Mouse (Mus musculus): Measurements from ENCODE around the gene Cdk6.
"Not testable (repeated sequence)": the region's sequence is repeated elsewhere in the genome, so short reads cannot be mapped to it uniquely, and the experiment has no call there.

Gene Cdk6

DNA sequence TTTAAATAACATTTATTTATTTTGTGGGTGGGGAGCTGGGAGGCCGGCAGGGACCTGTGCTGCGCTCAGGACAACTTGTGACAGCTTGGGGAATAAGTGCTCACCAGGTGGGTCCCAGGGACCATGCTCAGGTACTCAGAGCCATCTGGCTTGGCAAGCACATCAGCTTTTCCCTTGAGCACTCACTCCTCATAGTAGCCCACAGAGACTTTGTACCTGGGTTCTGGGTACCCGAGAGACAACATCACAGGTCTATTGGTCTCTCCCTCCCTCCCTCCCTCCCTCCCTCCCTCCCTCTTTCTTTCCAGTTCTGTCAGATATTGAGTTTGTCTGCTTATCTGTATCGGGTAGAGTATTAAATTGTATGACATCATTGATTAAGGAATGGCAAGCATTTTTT is 38.0 kb downstream of the Cdk6 start:
- DNase-seq (ENCODE audit: low spot score), result no peak

DNA sequence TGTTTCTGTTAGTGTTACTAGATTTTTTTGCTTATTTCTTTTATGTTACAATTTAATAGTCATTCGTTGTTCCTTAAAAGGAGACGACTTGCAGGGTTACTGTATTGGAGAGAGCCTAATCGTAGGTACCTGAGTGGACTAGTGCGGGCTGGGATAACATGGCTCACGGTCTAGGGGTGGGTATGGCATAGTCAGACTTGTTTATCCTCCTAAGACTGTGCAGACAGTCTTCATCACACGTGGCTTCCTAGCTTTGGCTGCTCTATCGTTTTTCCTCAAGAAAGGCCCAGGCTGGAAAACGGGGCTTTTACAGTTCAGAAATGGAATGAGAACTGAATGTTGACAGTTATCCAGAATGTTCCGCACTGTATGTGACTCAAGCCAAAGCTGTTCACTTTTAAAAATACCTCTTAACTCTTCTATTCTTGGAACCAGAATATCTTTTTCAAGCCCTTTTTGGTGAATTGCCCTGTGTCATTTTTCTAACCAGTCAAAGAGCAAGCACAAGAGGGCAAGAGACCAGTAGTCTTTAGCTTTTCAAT is 39.5 kb downstream of the Cdk6 start:
- DNase-seq (ENCODE audit: low spot score), result no peak

DNA sequence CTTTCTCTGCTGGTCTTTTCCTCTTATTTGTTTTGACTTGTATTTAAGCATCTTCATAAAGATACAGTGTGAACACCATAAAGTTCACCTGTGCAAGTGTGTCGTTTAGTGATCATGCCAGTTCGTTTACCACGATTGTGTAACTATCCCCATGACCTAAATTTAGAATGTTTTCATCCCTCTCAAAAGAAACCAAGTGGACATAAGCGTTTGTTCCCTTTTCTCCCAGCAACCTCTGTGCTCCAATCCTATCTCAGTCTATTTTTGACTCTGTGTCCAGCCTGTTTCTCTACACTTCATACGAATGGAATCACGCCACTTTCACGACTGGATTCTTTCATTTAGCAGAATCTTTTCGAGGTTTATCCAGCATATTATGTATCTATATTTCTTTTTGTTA is 40.5 kb downstream of the Cdk6 start:
- DNase-seq (ENCODE audit: low spot score), result no peak

DNA sequence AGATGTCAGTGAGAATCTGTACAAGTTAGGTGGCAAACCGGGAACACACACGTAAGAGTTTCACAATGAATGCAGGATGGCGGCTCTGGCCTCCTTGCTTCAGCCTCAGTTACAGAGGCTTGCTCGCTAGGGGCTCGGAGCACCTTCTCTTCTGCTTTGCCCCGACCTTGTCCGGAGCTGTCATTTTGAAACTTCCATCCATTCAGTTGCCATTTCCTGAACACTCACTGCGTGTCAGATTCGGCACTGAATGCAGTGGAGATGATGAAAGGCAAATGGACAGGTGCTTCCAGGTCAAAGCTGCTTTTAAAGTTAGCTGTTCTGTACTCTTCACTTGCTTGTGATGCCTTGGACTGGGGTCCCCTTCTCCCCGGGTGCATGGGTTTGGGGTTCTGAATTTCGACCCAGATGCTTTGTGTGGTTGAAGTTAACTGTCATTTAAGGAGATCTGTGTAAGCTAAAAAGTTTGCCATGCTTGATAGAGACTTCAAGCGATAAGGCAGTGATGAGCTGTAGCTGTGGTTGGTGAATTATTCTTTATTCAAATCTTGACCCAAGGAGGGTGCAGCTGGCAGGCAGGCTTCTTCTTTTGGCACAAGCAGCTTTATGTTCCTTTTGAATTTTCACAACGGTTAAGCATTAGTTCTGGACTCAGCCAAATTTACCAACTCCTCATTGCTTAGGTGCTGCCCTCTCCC is 41.2 kb downstream of the Cdk6 start:
- DNase-seq (ENCODE audit: low spot score), result no peak

DNA sequence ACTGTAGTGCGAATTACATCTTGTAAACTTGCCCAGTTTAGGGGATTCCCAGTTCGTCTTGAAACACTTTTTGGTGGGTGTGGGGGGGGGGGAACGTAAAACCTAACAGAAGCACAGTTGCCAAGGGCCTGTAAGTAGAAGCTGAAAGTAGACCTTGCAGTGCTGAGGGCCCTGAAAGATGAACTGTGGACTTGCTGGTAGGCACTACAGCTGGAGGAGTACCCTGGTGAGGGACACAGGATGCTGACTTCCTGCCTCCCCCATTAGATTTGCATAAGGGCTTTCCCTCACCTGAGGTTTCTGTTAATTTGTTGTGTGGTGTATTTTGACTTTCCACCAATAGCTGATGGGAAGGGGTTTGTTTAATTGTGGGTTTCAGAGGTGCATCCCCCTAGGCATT is 42.3 kb downstream of the Cdk6 start:
- no peak for DNase-seq (ENCODE audit: low spot score)

- DNase-seq (ENCODE audit: low spot score), result no peak
Observed at GRCm38 (mm10) chr5:3385078-3385477, 43.8 kb downstream of the Cdk6 start.

DNA sequence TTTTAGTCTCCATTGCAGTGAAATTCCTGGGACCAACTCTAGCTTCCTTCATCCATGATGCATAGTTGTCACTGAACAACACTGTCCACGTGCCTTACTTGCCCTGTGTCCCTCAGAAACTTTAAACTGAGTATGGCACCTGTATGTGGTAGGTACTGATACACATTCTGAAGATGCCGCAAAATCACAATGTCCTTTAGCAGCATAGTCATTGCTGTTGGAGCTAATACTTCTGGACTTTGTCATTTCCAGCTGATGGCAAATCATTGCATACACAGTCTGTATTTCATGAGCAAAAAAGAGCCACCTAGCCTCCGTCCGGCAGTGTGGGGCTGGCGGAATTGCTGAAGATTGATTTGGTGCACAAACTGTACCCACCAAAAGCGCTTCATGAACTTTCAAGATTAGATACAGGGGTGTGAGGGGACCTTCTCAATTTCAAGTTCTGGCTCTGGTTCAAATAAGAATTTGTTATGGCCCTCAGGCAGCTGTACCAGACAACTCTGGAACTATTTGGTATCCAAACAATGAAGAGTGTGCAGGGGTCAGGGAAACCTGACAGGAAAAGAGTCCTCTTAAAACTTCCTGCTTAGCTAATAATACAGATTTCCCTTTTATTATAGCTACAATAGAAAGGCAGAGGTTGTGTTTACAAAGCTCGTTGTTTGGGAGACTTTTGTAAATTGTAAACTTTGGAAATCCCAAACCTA is 44.9 kb downstream of the Cdk6 start:
- DNase-seq (ENCODE audit: low spot score), result no peak

GRCm38 (mm10) chr5:3386731-3387087 is 45.4 kb downstream of the Cdk6 start:
- DNase-seq (ENCODE audit: low spot score), result no peak

DNA sequence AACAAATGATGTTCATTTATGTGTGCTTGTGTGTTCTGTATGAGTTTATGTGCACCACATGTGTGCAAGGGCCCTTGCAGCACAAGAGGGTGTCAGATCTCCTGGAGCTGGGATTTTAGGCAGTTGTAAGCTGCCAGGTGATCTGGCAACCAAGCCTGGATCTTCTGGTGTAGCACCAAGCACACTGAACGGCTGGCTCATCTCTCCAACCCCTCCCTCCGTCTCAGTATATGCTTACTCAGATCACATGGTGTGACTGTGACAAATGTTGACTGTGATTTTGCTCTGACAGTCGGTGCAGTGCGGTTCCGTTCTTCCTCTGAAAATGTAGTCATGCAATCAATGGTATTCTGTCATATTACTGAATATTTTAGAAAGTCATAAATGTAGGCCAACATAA is 45.9 kb downstream of the Cdk6 start:
- no peak for DNase-seq (ENCODE audit: low spot score)

DNA sequence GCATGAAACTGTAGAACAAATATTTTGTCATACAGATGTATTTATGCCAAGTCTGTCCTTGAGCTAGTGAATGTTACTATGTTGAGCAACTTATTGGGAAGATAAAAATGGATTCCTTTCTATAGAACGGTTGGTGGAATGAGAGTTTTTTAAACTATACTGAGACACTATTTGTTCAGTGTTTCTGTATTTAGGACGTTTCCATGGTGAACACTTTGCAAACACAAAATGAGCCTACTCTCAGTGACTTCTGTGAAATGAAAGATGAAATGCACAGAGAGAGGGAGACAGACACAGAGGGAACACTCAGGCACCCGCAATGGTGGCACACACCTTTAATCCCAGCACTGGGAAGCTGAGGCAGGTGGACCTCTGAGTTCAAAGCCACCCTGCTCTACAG is 51.6 kb downstream of the Cdk6 start:
- no peak for DNase-seq (ENCODE audit: low spot score)

- no peak for DNase-seq (ENCODE audit: low spot score)
Observed at GRCm38 (mm10) chr5:3394145-3394544, 52.9 kb downstream of the Cdk6 start.

DNA sequence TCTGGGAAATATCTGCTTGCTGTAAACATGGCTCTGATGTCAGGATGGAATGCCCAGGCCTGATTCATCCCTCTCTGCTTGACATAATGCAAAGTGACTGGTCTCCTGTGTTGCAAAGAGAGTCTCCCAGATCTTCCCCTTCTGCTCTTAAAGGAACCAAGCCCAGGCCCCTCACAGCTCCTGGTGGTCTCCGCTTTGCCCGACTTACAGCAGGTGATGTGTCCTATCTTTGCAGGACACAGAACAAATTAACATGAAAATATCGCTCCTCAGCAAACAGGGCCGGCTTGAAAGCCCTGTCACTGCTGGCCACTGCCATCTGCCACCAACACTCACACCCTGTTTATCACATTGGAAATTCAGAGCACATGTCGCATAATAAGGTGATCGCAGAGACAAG is 53.7 kb downstream of the Cdk6 start:
- no peak for DNase-seq (ENCODE audit: low spot score)

GRCm38 (mm10) chr5:3396214-3396613 is 54.9 kb downstream of the Cdk6 start:
- no peak for DNase-seq (ENCODE audit: low spot score)

- no peak for DNase-seq (ENCODE audit: low spot score)
Observed at GRCm38 (mm10) chr5:3396910-3397575, 55.8 kb downstream of the Cdk6 start.

DNA sequence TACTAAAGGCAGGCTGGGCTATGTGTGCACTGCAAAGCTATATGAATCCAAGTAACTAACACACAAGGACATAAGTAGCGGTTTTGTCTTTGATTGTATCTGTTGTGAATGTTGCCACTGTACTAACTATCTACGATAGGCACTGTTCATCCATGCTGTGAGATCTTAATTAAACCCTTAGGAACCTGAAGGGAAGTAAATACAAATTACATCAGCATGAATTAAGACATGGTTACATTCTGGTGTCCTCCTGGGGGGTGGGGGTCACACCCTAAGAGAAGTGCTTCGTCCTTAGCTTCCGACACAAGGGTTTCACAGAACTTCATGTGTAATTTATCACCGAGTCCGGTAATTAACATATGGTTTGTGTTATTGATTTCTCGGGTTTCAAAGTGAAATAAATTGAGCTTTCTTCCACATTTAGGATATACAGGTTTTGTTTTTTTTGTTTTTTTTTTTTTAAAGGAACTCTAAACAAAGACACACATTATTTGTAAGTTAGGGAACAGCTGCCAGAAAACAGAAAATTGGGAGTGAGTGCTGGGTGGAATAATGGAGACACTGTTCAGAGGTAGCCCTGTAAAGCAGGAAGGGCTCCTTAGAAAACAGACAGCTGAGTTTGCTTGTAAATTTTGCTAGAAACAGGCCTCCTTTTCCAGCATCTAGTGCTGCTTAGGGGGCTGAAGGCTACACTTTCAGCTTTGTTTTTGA is 58.7 kb downstream of the Cdk6 start:
- no peak for DNase-seq (ENCODE audit: low spot score)

DNA sequence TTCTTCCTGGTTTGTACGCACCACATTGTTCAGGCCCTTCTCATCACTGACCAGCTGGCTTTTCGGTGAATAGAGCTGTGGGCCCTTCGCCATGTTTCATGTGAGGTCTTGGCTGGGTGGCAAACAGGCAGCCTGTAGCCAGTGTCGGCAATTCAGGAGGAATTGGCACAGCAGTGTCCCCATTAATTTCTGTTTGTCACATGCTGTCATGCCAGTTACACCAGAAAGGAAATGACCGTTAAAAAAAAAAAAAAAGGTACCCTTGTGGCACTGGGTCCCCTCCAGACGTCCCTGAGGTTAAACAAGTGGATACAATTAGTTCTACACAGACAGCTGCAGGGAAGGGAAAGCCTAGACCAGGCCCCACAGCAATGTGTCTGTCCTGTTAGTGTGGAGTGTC is 63.8 kb downstream of the Cdk6 start:
- no peak for DNase-seq (ENCODE audit: low spot score)

DNA sequence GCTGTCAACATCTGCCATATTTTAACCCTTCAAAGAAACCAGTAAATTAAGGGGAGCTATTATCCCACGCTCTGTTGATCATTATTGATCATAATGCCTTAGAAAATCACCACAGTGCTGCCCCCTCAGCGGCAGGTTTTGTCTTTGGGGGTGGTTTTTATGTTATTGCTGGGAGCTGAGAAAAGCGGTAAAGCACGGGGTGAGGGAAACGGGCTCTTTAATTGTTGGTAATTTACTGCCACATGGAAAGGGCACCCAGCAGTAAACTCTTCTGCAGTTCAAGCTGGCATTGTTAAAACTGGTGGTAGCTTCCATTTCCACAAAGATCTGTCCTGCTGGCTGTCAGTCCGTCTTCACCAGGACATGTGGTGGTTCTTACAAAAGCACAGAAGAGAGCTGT is 64.2 kb downstream of the Cdk6 start:
- no peak for DNase-seq (ENCODE audit: low spot score)

- no peak for DNase-seq (ENCODE audit: low spot score)
Observed at GRCm38 (mm10) chr5:3407926-3408325, 66.6 kb downstream of the Cdk6 start.

DNA sequence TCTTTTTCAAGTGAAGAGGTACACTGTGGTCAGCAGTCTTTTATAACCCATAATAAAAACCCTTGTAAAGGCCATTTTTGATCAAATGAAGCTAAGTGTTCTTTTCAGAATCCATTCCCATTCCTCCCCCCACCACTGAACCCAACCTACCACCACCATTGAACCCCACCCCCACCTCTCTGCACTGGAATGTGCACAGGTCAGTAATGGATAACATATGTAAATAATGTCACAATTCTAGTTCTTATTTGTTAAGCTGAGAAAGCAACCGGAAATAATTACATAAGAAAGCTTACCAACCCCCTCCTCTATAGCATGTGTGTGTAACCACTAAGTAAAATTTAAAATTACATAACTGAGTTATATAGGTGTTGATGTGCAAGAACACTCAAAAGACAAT is 76.9 kb downstream of the Cdk6 start:
- DNase-seq (ENCODE audit: low spot score), result not testable (repeated sequence)

GRCm38 (mm10) chr5:3420094-3420831 is 79.0 kb downstream of the Cdk6 start:
- no peak for DNase-seq (ENCODE audit: low spot score)

- no peak for DNase-seq (ENCODE audit: low spot score)
Observed at GRCm38 (mm10) chr5:3420832-3421228, 79.5 kb downstream of the Cdk6 start.

Data from left cerebral cortex, adult 11 months (tissue).